Mouse (Mus musculus) olfactory bulb, adult 2 months (tissue): ENCODE data around the gene Prkn. TPM values are rescaled to one million over a fixed set of nuclear protein-coding genes. Genes with fewer than 3 reads are reported as not detected.

Experiments
- H3K27ac ChIP-seq: fragments of 200-500 bp; 2 replicates; pipeline ENCODE4 v1.5.1; 2012; ENCODE audit warnings: low read depth, low read length; ENCODE audit not compliant: insufficient read depth
- H3K4me1 ChIP-seq: fragments of 200-500 bp; 2 replicates; pipeline ENCODE4 v1.6.1; 2012; ENCODE audit warnings: low read length; ENCODE audit not compliant: control insufficient read depth, insufficient read depth
- H3K4me3 ChIP-seq: fragments of 200-500 bp; 2 replicates; pipeline ENCODE4 v1.5.1; 2012; ENCODE audit warnings: mild to moderate bottlenecking, low read depth, low read length, moderate library complexity; ENCODE audit not compliant: insufficient read depth
- CTCF ChIP-seq: fragments of 200-500 bp; IDR thresholded peaks from 2 replicates; pipeline ENCODE4 v1.5.1; 2012; ENCODE audit warnings: low read depth, mild to moderate bottlenecking, low read length, moderate library complexity; ENCODE audit not compliant: insufficient read depth
- POLR2A ChIP-seq: fragments of 200-500 bp; IDR thresholded peaks from 2 replicates; pipeline ENCODE4 v1.6.1; 2012; ENCODE audit warnings: mild to moderate bottlenecking, low read depth, low read length, moderate library complexity; ENCODE audit not compliant: insufficient read depth
- WGBS: fragments of 180-500 bp; shearing (Covaris S2); methylation state at CpG from one replicate; pipeline ENCODE4 v1.1.7; 2018; 5-methylcytosine and 5-hydroxymethylcytosine counted together
- polyA plus RNA-seq: library from polyadenylated mRNA; stranded (reverse); fragments of >200 nt; gene quantifications from 2 replicates; pipeline ENCODE4 v1.2.4, GENCODE M21; 2012; ENCODE audit warnings: low replicate concordance; ENCODE audit not compliant: missing spikeins, insufficient read depth, insufficient read length

Prkn gene
- polyA plus RNA-seq, 1 experiment, result not detected

DNA sequence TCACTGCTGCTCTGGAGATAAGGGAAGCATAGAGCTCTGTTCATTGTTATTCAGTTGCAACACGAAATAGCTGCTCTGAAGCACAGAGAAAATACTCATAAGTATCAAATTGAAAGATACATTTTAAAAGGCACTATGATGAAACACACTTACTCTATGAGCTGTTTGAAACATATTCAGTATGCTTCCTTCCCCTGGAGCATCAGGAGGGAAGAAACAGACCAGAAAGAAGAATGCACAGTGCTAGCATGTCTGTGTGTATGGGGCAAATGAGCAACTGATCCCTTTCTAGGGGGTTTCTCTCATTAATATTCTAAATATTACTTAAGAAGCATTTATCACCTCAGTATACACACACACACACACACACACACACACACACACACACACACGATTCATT is 107.4 kb downstream of the Prkn start:
- no peaks in the 10 kb centered on the region for H3K4me1 ChIP-seq

GRCm38 (mm10) chr17:10959066-10959864 is 119.1 kb downstream of the Prkn start:
- WGBS, result 29% methylated on average over 10 of the region's 10 CpGs
- Histone ChIP-seq H3K4me3 (no peak overlapping the region), H3K4me1 (0 out of 2 replicates have a peak, but pooled peaks cover 2% of the 10 kb centered on the region), H3K27ac (no peak overlapping the region)
- TF ChIP-seq CTCF (no peak), POLR2A (no peak)

More for the DNA sequence above, 107.4 kb downstream of the Prkn start:
- no peak overlapping the region for H3K27ac ChIP-seq
- WGBS, result 79% methylated on average over 2 of the region's 2 CpGs
- TF ChIP-seq CTCF (no peak), POLR2A (no peak)
- no peak overlapping the region for H3K4me3 ChIP-seq

- no peak for TF ChIP-seq POLR2A
- no peak for TF ChIP-seq CTCF
- no peak overlapping the region for H3K27ac ChIP-seq
- H3K4me1 ChIP-seq, result 0 out of 2 replicates have a peak, but pooled peaks cover 2% of the 10 kb centered on the region
- H3K4me3 ChIP-seq, result no peak overlapping the region
- WGBS, result 97% methylated on average over 5 of the region's 5 CpGs
Measured at GRCm38 (mm10) chr17:10962151-10962550, 122.0 kb downstream of the Prkn start.

DNA sequence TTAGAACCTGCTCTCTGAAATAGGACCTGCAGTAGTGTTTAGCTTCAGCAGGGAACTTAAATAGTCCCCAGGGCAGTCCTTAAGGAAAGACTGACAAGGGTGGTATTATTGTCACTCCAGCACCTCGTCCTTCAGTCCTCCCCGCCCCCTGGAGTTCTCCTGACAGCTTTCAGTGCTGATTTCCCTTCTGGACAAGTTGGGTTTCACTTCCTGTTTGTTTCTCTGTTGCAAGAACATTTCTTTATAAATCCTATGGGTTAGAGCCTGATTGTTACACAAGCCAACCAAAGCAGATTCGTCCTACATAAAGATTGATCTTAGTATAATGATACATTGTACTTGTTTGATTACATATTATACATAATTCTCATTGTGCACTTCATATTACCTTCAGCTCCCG is 142.0 kb downstream of the Prkn start:
- TF ChIP-seq CTCF (no peak), POLR2A (no peak)
- Histone ChIP-seq H3K4me3 (no peak overlapping the region), H3K27ac (no peak overlapping the region), H3K4me1 (no peaks in the 10 kb centered on the region)
- WGBS, result 79% methylated on average over 4 of the region's 4 CpGs

GRCm38 (mm10) chr17:10987040-10987439 is 146.9 kb downstream of the Prkn start:
- WGBS, result 41% methylated on average over 4 of the region's 4 CpGs
- no peak overlapping the region for H3K27ac ChIP-seq
- H3K4me3 ChIP-seq, result no peak overlapping the region
- TF ChIP-seq CTCF (no peak), POLR2A (no peak)
- H3K4me1 ChIP-seq, result no peaks in the 10 kb centered on the region

DNA sequence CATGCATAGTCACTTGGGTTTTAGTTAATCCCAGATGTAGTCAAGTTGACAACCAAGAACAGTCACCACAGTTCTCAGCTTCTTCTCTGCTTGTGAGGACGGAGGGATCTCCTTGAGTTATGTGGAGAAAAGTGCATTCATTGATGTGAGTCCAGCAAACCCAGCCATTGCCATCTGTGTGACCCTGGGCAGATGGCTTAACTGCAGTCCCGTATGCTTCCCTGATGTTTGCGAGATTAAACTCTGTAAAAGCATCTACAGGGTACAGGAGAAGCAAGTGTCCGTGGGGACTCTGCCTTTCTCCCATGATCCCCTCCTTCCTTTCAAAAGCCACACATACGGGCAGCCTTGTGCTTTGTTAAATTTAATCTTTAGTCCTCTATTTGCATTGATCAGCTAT is 157.1 kb downstream of the Prkn start:
- 73% methylated on average over 5 of the region's 5 CpGs for WGBS
- Histone ChIP-seq H3K4me3 (no peak overlapping the region), H3K27ac (no peak overlapping the region), H3K4me1 (no peaks in the 10 kb centered on the region)
- TF ChIP-seq POLR2A (no peak), CTCF (no peak)

DNA sequence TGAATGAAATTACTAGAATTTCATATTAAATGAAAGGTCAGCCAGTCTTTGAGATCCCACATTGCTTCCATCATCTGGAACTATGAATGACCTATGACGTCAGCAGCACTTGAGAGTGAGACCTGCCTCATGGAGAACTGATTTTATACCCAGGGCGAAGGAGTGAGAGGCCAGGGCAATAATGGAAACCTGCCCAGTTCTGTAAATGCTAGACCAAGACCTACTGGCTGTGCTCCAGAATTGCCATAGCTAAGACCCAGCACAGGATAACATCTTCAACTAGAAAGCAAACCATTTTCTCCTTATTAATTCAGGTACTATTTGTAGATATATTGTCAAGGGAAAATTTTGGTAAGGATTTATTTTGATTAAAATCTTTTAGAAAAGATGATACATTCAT is 183.2 kb downstream of the Prkn start:
- TF ChIP-seq CTCF, result no peak
- H3K27ac ChIP-seq, result no peak overlapping the region
- WGBS, result 87% methylated on average over 2 of the region's 2 CpGs

GRCm38 (mm10) chr17:11029348-11029747 is 189.2 kb downstream of the Prkn start:
- no peaks in the 10 kb centered on the region for H3K4me1 ChIP-seq
- TF ChIP-seq CTCF (no peak), POLR2A (no peak)
- WGBS, result 94% methylated on average over 4 of the region's 4 CpGs
- H3K27ac ChIP-seq, result no peak overlapping the region
- H3K4me3 ChIP-seq, result no peak overlapping the region

More for the DNA sequence above, 183.2 kb downstream of the Prkn start:
- H3K4me3 ChIP-seq, result no peak overlapping the region
- H3K4me1 ChIP-seq, result no peaks in the 10 kb centered on the region

DNA sequence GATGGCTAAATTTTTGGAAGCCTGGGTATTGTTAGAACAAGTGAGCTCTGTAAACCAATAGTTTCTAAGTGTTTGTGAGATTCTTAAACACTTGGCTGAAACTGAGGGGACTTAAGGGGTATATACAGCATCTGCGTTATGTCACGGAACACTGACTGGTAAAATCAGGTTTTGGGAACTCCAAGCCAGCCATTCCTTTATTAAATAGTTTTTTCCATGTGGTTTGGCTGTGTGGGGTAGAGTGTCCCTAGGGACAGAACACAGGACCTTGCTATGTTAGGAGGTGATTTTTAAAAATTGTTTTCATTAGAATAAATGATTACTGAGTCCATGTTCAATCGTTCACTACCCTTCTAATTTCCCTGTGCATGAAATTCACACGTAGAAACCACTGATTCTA is 190.8 kb downstream of the Prkn start:
- H3K4me1 ChIP-seq, result no peaks in the 10 kb centered on the region
- no peak overlapping the region for H3K27ac ChIP-seq
- TF ChIP-seq POLR2A (no peak), CTCF (no peak)
- WGBS, result 85% methylated on average over 4 of the region's 4 CpGs
- no peak overlapping the region for H3K4me3 ChIP-seq
